Mouse (Mus musculus): ENCODE results near the gene Slc11a1. TPM values are rescaled to one million over a fixed set of nuclear protein-coding genes. Genes with fewer than 3 reads are reported as not detected.

Gene Slc11a1
- polyA plus RNA-seq, 1 experiment from 2014 or later = 9.6 TPM

DNA sequence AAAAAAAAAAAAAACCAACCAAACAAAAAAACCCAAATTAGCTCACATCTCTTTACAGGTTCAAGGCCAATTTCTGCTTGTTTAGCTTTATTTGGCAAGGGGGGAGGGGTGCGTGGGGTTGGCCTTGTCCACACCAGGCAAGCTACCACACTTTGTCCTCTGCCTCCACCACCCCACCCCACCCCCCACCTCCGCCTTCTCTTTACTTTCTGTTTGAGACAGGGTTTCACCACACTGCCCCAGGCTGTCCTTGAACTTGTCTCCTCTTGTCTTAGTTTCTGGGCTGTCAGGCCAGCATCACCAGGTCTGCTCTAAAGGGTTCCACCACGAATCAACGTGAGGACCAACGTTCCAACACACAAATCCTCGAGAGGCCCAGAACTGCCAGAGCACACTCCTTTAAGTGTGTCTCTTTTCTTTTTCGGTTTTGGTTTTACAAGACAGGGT is 4.1 kb downstream of the Slc11a1 start:
- ATAC-seq (ENCODE audit: low read depth) = no peak; the same call in 1 of the 2 replicates
- H3K27ac ChIP-seq = peak overlapping the region; percentile 29; the same call in 1 of the 2 replicates
- no peak overlapping the region for H3K4me3 ChIP-seq (replicated peaks)
- no peak overlapping the region for H3K9ac ChIP-seq
- H3K27me3 ChIP-seq = no peaks in the 10 kb centered on the region
- no peaks in the 10 kb centered on the region for H3K9me3 ChIP-seq (replicated peaks)
- H3K4me1 ChIP-seq (replicated peaks) = peaks cover 68% of the 10 kb centered on the region
- 62% methylated on average over 7 of the region's 7 CpGs for WGBS (ENCODE audit: insufficient replicate concordance)
- DNase-seq = no peak
- no peaks in the 10 kb centered on the region for H3K36me3 ChIP-seq
- peak overlapping the region; percentile 28 for H3K4me2 ChIP-seq

DNA sequence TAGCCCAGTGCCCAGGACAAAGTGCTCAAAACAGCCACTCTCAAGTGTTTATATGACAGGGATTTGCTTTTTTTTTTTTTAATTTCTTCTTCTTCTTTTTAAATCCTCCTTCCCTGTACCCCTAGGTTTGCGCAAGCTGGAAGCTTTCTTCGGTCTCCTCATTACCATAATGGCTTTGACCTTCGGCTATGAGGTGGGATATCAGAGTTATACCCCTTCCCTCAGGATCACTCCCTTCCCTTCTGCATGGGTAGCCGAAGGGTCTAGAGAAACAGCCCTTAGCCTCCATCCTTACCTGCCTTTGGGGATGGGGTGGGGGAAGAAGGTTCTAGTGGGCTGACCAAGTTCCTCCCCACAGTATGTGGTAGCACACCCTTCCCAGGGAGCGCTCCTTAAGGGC is 5.5 kb downstream of the Slc11a1 start:
- no peaks in the 10 kb centered on the region for H3K27me3 ChIP-seq
- H3K36me3 ChIP-seq = no peaks in the 10 kb centered on the region
- WGBS (ENCODE audit: insufficient replicate concordance) = 66% methylated on average over 5 of the region's 5 CpGs

DNA sequence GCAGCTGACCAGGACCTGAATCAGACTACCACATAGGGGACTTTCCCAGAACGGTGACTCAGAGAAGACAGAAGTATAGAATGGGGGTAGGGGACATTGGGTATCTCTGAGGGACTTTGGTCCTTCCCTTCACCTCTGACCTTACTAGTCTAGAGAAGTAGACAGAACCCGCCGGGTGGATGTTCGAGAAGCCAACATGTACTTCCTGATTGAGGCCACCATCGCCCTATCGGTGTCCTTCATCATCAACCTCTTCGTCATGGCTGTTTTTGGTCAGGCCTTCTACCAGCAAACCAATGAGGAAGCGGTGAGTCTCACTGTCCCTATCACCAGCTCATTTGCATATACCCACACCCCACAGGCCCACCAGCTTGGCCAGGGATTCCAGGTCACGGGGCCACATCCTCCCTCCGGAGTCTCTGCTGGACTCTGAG is 6.6 kb downstream of the Slc11a1 start:
- Histone ChIP-seq H3K4me1 (replicated peaks) (peaks cover 65% of the 10 kb centered on the region), H3K9ac (no peak overlapping the region), H3K27me3 (no peaks in the 10 kb centered on the region), H3K27ac (no peak overlapping the region), H3K4me3 (replicated peaks) (no peak overlapping the region), H3K9me3 (replicated peaks) (no peaks in the 10 kb centered on the region), H3K4me2 (no peak overlapping the region), H3K36me3 (no peaks in the 10 kb centered on the region)
- ATAC-seq (ENCODE audit: low read depth) (no peak), DNase-seq (no peak)
- WGBS (ENCODE audit: insufficient replicate concordance) = 40% methylated on average over 10 of the region's 10 CpGs

More for the DNA sequence above, 5.5 kb downstream of the Slc11a1 start:
- Histone ChIP-seq H3K4me2 (no peak overlapping the region), H3K9me3 (replicated peaks) (no peaks in the 10 kb centered on the region), H3K27ac (no peak overlapping the region; the same call in 1 of the 2 replicates), H3K4me1 (replicated peaks) (peaks cover 72% of the 10 kb centered on the region), H3K4me3 (replicated peaks) (no peak overlapping the region), H3K9ac (no peak overlapping the region)
- no peak for DNase-seq
- ATAC-seq (ENCODE audit: low read depth) = no peak

DNA sequence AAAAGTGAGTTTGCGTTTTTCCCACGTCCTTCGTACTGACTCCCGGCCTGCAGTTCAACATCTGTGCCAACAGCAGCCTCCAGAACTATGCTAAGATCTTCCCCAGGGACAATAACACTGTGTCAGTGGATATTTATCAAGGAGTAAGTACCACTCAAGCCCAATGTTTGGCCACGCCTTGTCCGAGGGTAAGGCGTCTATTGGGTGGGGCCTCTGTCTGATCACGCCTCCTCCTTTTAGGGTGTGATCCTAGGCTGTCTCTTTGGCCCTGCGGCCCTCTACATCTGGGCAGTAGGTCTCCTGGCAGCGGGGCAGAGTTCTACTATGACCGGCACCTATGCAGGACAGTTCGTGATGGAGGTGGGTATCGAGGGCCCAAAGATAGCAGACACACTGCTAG is 8.4 kb downstream of the Slc11a1 start:
- WGBS (ENCODE audit: insufficient replicate concordance) = 65% methylated on average over 13 of the region's 13 CpGs
- Histone ChIP-seq H3K27ac (no peak overlapping the region), H3K9ac (no peak overlapping the region), H3K27me3 (no peaks in the 10 kb centered on the region), H3K4me2 (no peak overlapping the region), H3K9me3 (replicated peaks) (no peaks in the 10 kb centered on the region), H3K36me3 (no peaks in the 10 kb centered on the region), H3K4me1 (replicated peaks) (peaks cover 75% of the 10 kb centered on the region), H3K4me3 (replicated peaks) (no peak overlapping the region)
- no peak for DNase-seq
- ATAC-seq (ENCODE audit: low read depth) = no peak

DNA sequence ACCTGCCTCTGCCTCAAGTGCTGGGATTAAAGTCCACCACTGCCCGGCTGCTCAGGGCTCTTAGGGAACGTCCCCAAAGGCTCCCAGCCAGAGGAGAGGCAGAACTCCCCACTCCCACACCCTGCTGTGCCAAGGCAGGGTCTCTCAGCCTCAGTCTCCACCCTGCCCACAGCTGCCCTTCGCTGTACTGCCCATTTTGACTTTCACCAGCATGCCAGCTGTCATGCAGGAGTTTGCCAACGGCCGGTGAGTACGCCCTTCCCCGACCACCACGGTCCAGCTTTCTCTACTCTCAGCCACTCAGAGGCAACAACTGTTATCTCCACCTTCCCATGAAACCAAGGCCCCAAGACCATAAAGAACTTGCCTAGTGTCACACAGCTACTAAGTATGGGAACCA is 9.5 kb downstream of the Slc11a1 start:
- no peaks in the 10 kb centered on the region for H3K36me3 ChIP-seq
- no peak overlapping the region for H3K4me2 ChIP-seq
- no peak overlapping the region for H3K9ac ChIP-seq
- H3K4me1 ChIP-seq (replicated peaks) = peaks cover 74% of the 10 kb centered on the region
- no peak overlapping the region for H3K27ac ChIP-seq
- no peak overlapping the region for H3K4me3 ChIP-seq (replicated peaks)
- no peaks in the 10 kb centered on the region for H3K9me3 ChIP-seq (replicated peaks)
- 68% methylated on average over 8 of the region's 8 CpGs for WGBS (ENCODE audit: insufficient replicate concordance)
- ATAC-seq (ENCODE audit: low read depth) (no peak), DNase-seq (no peak)
- H3K27me3 ChIP-seq = no peaks in the 10 kb centered on the region

DNA sequence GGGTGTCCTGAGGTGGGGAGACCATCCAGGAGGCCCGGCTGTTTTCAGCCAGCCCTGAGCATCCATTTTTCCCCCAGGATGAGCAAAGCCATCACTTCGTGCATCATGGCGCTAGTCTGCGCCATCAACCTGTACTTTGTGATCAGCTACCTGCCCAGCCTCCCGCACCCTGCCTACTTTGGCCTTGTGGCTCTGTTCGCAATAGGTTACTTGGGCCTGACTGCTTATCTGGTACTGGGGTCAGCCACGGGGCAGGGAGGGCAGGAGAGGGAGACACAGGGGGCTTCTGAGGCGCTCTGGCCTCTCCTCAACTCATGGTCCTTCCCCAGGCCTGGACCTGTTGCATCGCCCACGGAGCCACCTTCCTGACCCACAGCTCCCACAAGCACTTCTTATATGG is 10.1 kb downstream of the Slc11a1 start:
- 81% methylated on average over 10 of the region's 10 CpGs for WGBS (ENCODE audit: insufficient replicate concordance)
- DNase-seq (no peak), ATAC-seq (ENCODE audit: low read depth) (no peak)
- H3K27ac ChIP-seq = no peak overlapping the region
- no peak overlapping the region for H3K4me3 ChIP-seq (replicated peaks)
- H3K4me1 ChIP-seq (replicated peaks) = peaks cover 74% of the 10 kb centered on the region
- H3K4me2 ChIP-seq = no peak overlapping the region
- H3K36me3 ChIP-seq = no peaks in the 10 kb centered on the region
- H3K27me3 ChIP-seq = no peaks in the 10 kb centered on the region
- H3K9me3 ChIP-seq (replicated peaks) = no peaks in the 10 kb centered on the region
- no peak overlapping the region for H3K9ac ChIP-seq

DNA sequence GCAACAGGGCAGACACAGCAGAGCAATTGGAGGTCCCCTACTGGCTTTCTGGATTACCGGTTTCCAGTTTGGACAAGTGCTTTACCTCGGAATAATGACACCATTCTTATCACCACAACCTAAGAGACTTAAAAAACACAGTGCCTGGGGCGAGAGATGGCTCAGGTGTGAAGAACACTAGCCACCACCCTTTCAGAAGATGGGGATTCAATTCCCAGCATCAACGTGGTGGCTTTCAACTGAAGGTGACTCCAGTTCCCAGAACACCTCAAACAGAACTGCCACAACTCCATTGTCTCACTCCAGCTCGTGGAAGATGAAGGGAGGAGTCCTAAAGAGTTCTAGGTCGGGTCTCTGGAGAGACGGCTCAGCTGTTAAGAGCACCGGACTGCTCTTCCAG is 10.5 kb downstream of the Slc11a1 start:
- Histone ChIP-seq H3K4me3 (replicated peaks) (no peak overlapping the region), H3K27me3 (no peaks in the 10 kb centered on the region), H3K27ac (no peak overlapping the region), H3K9ac (no peak overlapping the region), H3K4me1 (replicated peaks) (peaks cover 74% of the 10 kb centered on the region), H3K9me3 (replicated peaks) (no peaks in the 10 kb centered on the region), H3K36me3 (no peaks in the 10 kb centered on the region), H3K4me2 (no peak overlapping the region)
- DNase-seq (no peak), ATAC-seq (ENCODE audit: low read depth) (no peak)
- WGBS (ENCODE audit: insufficient replicate concordance) = 75% methylated on average over 8 of the region's 8 CpGs

DNA sequence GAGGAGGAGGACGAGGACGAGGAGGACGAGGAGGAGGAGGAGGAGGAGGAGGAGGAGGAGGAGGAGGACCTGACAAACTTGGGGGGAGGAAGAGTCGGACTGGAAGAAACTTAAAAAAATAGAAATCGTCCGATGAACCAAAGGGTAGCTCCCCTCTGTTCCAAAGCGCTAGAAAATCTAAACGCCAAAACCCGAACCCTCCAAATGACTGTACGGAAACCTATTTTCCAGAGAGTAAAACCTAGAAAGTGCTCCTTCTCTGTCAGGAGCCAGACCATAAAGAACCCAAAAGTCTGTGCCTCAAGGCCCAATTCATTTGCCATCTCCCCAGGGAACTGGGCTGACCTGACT is 11.3 kb downstream of the Slc11a1 start:
- no peaks in the 10 kb centered on the region for H3K27me3 ChIP-seq
- peak overlapping the region; percentile 69 for H3K4me3 ChIP-seq (replicated peaks)
- no peaks in the 10 kb centered on the region for H3K9me3 ChIP-seq (replicated peaks)
- peak overlapping the region; percentile 92 for H3K27ac ChIP-seq
- WGBS (ENCODE audit: insufficient replicate concordance) = 49% methylated on average over 7 of the region's 10 CpGs
- ATAC-seq (ENCODE audit: low read depth) (no peak), DNase-seq (no peak)
- peak overlapping the region; percentile 81 for H3K9ac ChIP-seq
- H3K36me3 ChIP-seq = no peaks in the 10 kb centered on the region
- H3K4me2 ChIP-seq = peak overlapping the region; percentile 78
- H3K4me1 ChIP-seq (replicated peaks) = peaks cover 76% of the 10 kb centered on the region

DNA sequence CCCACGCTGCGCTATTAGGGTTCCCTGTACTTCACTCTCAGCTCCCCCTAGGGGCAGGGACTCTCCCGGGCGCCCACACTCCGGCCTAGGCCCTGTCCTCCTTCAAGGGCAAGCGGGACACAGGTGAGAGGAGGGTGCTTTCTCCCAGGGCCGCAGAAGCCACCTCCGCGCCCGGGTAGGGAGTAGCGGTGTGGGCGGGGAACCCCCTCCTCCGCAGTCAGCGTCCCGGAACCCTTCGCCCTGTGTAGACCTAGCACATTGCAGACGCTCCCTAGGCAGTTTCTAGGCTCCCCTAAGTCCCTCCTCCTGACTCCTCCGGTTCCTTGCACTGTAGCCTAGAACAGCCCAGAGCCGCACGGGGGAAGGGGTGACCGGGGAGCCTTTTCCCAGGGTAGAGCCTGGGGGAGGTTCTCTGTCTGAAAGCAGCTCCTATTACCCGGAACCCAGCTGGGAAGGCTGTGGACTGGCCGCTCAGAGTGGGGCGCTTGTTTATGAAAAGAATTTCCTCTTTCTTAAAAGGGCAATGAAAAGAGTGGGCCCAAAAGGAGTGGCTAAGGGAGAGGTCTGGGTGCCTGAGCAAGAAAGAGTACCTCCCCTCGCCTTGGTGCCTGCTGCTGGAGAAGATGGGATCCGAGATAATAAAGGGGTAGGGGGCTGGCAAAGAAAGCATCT is 11.9 kb downstream of the Slc11a1 start:
- peak overlapping the region; percentile 81 for H3K9ac ChIP-seq
- peaks cover 71% of the 10 kb centered on the region for H3K4me1 ChIP-seq (replicated peaks)
- WGBS (ENCODE audit: insufficient replicate concordance) = 1% methylated on average over 26 of the region's 26 CpGs

DNA sequence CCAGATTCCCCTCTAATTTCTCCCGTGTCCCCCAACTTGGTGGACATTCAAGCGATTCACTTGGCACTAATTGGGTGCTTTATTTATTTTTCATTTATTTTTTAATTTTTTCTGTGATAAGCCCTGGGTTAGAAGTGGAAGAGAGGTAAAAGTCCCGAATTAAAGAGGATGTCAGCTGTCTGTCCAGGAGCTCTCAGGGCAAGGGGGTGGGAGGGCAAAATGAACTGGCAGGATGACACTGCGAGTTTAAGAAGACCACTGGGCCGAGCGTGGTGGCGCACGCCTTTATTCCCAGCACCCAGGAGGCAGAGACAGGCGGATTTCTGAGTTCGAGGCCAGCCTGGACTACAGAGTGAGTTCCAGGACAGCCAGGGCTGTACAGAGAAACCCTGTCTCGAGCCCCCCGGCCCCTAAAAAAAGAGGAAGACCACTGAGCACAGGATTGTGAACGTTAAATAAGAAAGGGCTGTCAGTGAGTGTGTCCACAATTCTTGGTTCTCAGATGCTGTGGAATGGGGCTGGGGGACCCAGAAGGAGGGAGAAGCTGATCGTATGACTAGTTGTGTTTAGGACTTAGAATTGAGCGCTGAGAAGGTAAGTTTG is 12.5 kb downstream of the Slc11a1 start:
- peaks cover 70% of the 10 kb centered on the region for H3K4me1 ChIP-seq (replicated peaks)
- ATAC-seq (ENCODE audit: low read depth) (no peak), DNase-seq (no peak)
- peak overlapping the region; percentile 81 for H3K9ac ChIP-seq
- H3K27me3 ChIP-seq = no peaks in the 10 kb centered on the region
- H3K4me3 ChIP-seq (replicated peaks) = peak overlapping the region; percentile 69
- 36% methylated on average over 15 of the region's 15 CpGs for WGBS (ENCODE audit: insufficient replicate concordance)
- H3K36me3 ChIP-seq = no peaks in the 10 kb centered on the region
- H3K27ac ChIP-seq = peak overlapping the region; percentile 92
- H3K9me3 ChIP-seq (replicated peaks) = no peaks in the 10 kb centered on the region
- peak overlapping the region; percentile 78 for H3K4me2 ChIP-seq

More for the DNA sequence above, 11.9 kb downstream of the Slc11a1 start:
- Histone ChIP-seq H3K36me3 (no peaks in the 10 kb centered on the region), H3K27me3 (no peaks in the 10 kb centered on the region), H3K4me2 (peak overlapping the region; percentile 78), H3K9me3 (replicated peaks) (no peaks in the 10 kb centered on the region), H3K4me3 (replicated peaks) (peak overlapping the region; percentile 69), H3K27ac (peak overlapping the region; percentile 92)
- ATAC-seq (ENCODE audit: low read depth) (peak; percentile 78), DNase-seq (peak; percentile 88)

DNA sequence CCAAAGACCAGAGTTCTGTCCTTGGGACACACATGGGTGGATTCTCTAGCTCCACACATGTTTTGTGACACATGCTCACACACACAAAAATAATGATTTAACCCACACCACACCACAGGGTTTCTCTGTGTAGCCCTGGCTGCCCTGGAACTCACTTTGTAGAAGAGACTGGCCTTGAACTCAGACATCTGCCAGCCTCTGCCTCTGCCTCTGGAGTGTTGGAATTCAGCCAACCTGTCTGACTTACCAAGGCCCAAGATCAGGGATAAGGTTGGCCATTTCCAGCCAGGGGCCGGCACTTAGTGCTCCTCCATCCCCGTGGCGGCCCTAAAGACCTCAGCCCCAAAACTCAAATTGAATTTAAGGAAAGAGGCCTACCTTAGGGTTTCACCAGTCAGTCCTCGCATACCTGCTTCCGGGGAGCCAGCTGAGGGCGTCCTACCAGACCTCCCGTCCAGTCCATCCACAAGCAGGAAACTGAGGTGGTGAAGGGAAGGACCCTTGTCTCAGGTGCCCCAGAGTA is 13.5 kb downstream of the Slc11a1 start:
- H3K4me3 ChIP-seq (replicated peaks) = no peak overlapping the region
- H3K27me3 ChIP-seq = no peaks in the 10 kb centered on the region
- peaks cover 6% of the 10 kb centered on the region for H3K36me3 ChIP-seq
- 86% methylated on average over 7 of the region's 7 CpGs for WGBS (ENCODE audit: insufficient replicate concordance)
- peak overlapping the region; percentile 92 for H3K27ac ChIP-seq
- H3K4me2 ChIP-seq = no peak overlapping the region
- ATAC-seq (ENCODE audit: low read depth) = no peak
- no peak overlapping the region for H3K9ac ChIP-seq
- peaks cover 73% of the 10 kb centered on the region for H3K4me1 ChIP-seq (replicated peaks)
- no peaks in the 10 kb centered on the region for H3K9me3 ChIP-seq (replicated peaks)
- no peak for DNase-seq

All from liver, embryonic 13.5 days (tissue).